Mouse (Mus musculus) heart, adult 9 months (tissue): ENCODE measurements around the gene Prl3b1.

ENCODE experiments used
- DNase-seq, 2 experiments: peaks; one replicate each; pipeline ENCODE4 v3.0.0; 2022; ENCODE audit warnings: low spot score in 2 of 2

Prl3b1 gene

DNA sequence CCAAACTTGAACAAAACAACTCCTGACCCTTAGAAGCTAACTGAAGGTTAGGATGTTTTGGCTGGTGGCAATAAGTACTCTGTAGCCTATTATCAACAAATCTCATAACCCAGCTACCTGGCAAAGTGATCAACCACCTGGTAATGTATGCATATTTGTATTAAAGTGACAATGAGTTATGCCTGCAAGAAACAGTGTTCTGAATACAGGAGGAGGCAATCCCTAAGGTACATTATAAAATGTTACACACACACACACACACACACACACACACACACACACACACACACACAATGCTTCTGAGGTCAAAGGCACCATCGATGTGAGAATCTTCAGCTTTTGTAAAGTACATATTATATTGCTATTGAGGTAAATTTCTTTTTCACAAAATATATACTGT lies at the start of gene Prl3b1:
TSS of gene Prl3b1 (plus strand) at position 301 of the 400 bp plus-strand sequence.
- DNase-seq: no peak

DNA sequence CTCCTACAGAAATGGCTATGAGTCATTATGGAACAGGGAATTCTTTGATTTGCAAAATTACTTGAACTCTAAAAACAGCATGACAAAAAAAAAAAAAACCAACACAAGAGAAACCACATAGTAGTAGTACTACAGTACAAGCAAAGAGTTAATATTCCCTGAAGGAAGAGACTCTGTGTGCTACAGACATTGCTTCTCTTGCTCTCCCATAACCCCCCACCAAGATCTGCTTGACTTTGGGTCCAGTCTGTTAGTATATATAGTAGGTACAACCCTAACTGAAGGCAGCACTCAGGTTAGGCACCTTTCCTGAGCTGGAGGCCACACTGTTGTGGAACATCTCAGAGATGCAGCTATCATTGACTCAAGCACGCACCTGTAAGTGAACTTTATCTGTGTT lies 45.3 kb upstream of the Prl3b1 start, which contains the start of gene Prl3c1:
TSS of gene Prl3c1 (plus strand) at position 301 of the 400 bp plus-strand sequence.
- no peak for DNase-seq

DNA sequence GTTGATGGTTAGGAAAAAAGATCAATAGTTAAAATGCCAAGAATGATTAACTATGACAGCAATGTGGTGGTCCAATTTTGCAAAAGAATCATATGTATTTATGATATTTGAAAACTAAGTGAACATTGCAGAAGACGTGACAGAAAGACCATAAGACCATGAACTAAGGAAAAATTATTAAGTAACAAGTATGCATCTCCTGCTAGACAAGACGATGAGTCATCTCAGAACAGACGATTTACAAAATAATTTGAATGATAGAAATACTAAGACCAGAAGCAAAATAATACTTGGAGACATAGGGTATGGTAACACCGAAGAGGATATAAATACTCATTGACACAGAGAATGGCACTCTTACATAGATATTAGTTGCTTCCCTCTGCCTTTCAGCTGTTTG lies 17.5 kb downstream of the Prl3b1 start, which contains the start of gene Prl3a1:
TSS of gene Prl3a1 (plus strand) at position 301 of the 400 bp plus-strand sequence.
- DNase-seq: no peak
